11 mouse cellular contexts compared by ENCODE assay signal in the genomic region with DNA sequence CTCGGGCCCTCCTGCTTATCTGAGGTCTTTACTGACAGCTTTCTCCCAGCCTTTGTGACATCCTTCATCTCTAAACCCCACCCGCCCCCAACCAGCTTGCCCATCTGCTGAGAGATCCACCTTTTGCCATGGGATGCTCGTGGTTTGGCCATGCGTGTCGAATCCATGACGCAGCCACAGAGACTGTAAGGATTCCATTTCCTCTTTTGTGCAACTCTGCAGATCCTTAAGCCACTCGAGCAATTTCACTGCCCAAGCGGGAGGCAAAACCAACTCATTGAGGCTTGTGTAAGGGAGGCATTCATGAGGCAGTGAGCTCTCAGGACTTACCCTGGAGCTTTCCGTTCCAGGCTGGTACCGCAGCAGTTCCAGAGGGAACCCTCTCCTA. TPM values are rescaled to one million over a fixed set of nuclear protein-coding genes. Genes with fewer than 3 reads are reported as not detected.
DNase-seq lines count a peak whose midpoint lies in the region; ATAC-seq and TF ChIP-seq lines count a peak whose summit lies in the region.
"Had no signal": no experiment of that assay in that cellular context is flagged by ENCODE, and none has a peak within 500 bp of the region (broad histone marks: within the 10 kb centered on the region; RNA-seq: fewer than 3 reads in every experiment).

No protein-coding gene starts in this region.

- WGBS in forebrain, embryonic 11.5 days, result 55% methylated on average over 10 of the region's 10 CpGs
- 56% methylated on average over 10 of the region's 10 CpGs for WGBS in forebrain, embryonic 13.5 days
- 41% methylated on average over 10 of the region's 10 CpGs for WGBS in lung, postnatal 0 days
- 34% methylated on average over 10 of the region's 10 CpGs for WGBS in embryonic facial prominence, embryonic 13.5 days

- peaks cover 21% of the 10 kb centered on the region for H3K27me3 ChIP-seq in forebrain, embryonic 11.5 days (ENCODE audit: control insufficient read depth, insufficient read depth, low read length)
- H3K27me3 ChIP-seq in forebrain, embryonic 13.5 days, result peaks cover 70% of the 10 kb centered on the region
- H3K27me3 ChIP-seq in lung, postnatal 0 days (replicated peaks; ENCODE audit: insufficient read depth, low read length), result peaks cover 33% of the 10 kb centered on the region
- peaks cover 86% of the 10 kb centered on the region for H3K27me3 ChIP-seq in embryonic facial prominence, embryonic 13.5 days
- peaks cover 84% of the 10 kb centered on the region for H3K27me3 ChIP-seq in megakaryocyte, embryonic 14.5 days (replicated peaks)

- TF ChIP-seq EP300 in lung, postnatal 0 days (IDR thresholded peaks at IDR 0.05), result no peak

- H3K4me1 ChIP-seq in forebrain, embryonic 11.5 days (replicated peaks; ENCODE audit: control insufficient read depth, insufficient read depth, low read length), result peaks cover 6% of the 10 kb centered on the region; the same call in 1 of the 2 replicates
- H3K4me1 ChIP-seq in forebrain, embryonic 13.5 days, result peaks cover 8% of the 10 kb centered on the region; the same call in 1 of the 2 replicates
- H3K4me1 ChIP-seq in lung, postnatal 0 days (ENCODE audit: insufficient read depth, low read depth, low read length), result no peaks in the 10 kb centered on the region
- peaks cover 18% of the 10 kb centered on the region for H3K4me1 ChIP-seq in embryonic facial prominence, embryonic 13.5 days
- H3K4me1 ChIP-seq in megakaryocyte, embryonic 14.5 days, result peaks cover 34% of the 10 kb centered on the region

- ATAC-seq in forebrain, embryonic 11.5 days (replicated peaks; ENCODE audit: low FRiP score), result no peak
- no peak for ATAC-seq in forebrain, embryonic 13.5 days
- no peak for ATAC-seq in lung, postnatal 0 days
- no peak for ATAC-seq in embryonic facial prominence, embryonic 13.5 days (ENCODE audit: insufficient number of reproducible peaks, insufficient read depth, low FRiP score, low TSS enrichment, low read depth)
- ATAC-seq: hindbrain, postnatal 0 days had no signal

- no peak overlapping the region for H3K27ac ChIP-seq in forebrain, embryonic 11.5 days (ENCODE audit: low read depth, low read length)
- H3K27ac ChIP-seq in forebrain, embryonic 13.5 days, result no peak overlapping the region
- no peak overlapping the region for H3K27ac ChIP-seq in lung, postnatal 0 days (ENCODE audit: low read length)
- no peak overlapping the region for H3K27ac ChIP-seq in embryonic facial prominence, embryonic 13.5 days
- H3K27ac ChIP-seq: hindbrain, postnatal 0 days had no signal

- no peaks in the 10 kb centered on the region for H3K9me3 ChIP-seq in forebrain, embryonic 11.5 days (ENCODE audit: control insufficient read depth, low read length)
- no peaks in the 10 kb centered on the region for H3K9me3 ChIP-seq in forebrain, embryonic 13.5 days (replicated peaks)
- H3K9me3 ChIP-seq in lung, postnatal 0 days (ENCODE audit: low read length), result no peaks in the 10 kb centered on the region
- no peaks in the 10 kb centered on the region for H3K9me3 ChIP-seq in embryonic facial prominence, embryonic 13.5 days
- peaks cover 9% of the 10 kb centered on the region for H3K9me3 ChIP-seq in megakaryocyte, embryonic 14.5 days
- H3K9me3 ChIP-seq: G1E had no signal

- no peak for DNase-seq in forebrain, embryonic 11.5 days (ENCODE audit: low spot score)
- DNase-seq in lung, postnatal 0 days (ENCODE audit: low spot score), result peak; percentile 30
- DNase-seq in lung, postnatal 4 days, result no peak
- no peak for DNase-seq in ovary, postnatal 10 days (ENCODE audit: low spot score)
- DNase-seq in left cerebral cortex, adult 8-10 months (ENCODE audit: low spot score in 2 of 2), result no peak
- DNase-seq: midbrain, embryonic 14.5 days had no signal

- H3K9ac ChIP-seq in forebrain, embryonic 11.5 days (ENCODE audit: low read length), result peak overlapping the region; percentile 20; the same call in 1 of the 2 replicates
- no peak overlapping the region for H3K9ac ChIP-seq in forebrain, embryonic 13.5 days
- no peak overlapping the region for H3K9ac ChIP-seq in lung, postnatal 0 days (replicated peaks; ENCODE audit: low read depth)
- H3K9ac ChIP-seq in embryonic facial prominence, embryonic 13.5 days, result 0 out of 2 replicates have a peak overlapping the region, but pooled peaks have one; percentile 55

- no peak overlapping the region for H3K4me3 ChIP-seq in forebrain, embryonic 11.5 days (ENCODE audit: low read depth, low read length)
- H3K4me3 ChIP-seq in forebrain, embryonic 13.5 days, result no peak overlapping the region
- H3K4me3 ChIP-seq in lung, postnatal 0 days (ENCODE audit: low read depth, low read length), result no peak overlapping the region
- no peak overlapping the region for H3K4me3 ChIP-seq in embryonic facial prominence, embryonic 13.5 days
- peak overlapping the region; percentile 91 for H3K4me3 ChIP-seq in megakaryocyte, embryonic 14.5 days (replicated peaks)

- H3K36me3 ChIP-seq in forebrain, embryonic 11.5 days (ENCODE audit: control insufficient read depth, insufficient read depth, low read length), result no peaks in the 10 kb centered on the region
- H3K36me3 ChIP-seq in forebrain, embryonic 13.5 days (ENCODE audit: poor library complexity, severe bottlenecking), result no peaks in the 10 kb centered on the region
- no peaks in the 10 kb centered on the region for H3K36me3 ChIP-seq in lung, postnatal 0 days (ENCODE audit: insufficient read depth, low read length)
- H3K36me3 ChIP-seq in embryonic facial prominence, embryonic 13.5 days, result no peaks in the 10 kb centered on the region
- H3K36me3 ChIP-seq in megakaryocyte, embryonic 14.5 days (replicated peaks; ENCODE audit: low read length), result no peaks in the 10 kb centered on the region
- H3K36me3 ChIP-seq: G1E had no signal

- no peak for TF ChIP-seq CTCF in lung, postnatal 0 days (IDR thresholded peaks at IDR 0.05)

- H3K4me2 ChIP-seq in forebrain, embryonic 11.5 days (ENCODE audit: low read depth, low read length, severe bottlenecking), result no peak overlapping the region
- H3K4me2 ChIP-seq in forebrain, embryonic 13.5 days, result no peak overlapping the region
- no peak overlapping the region for H3K4me2 ChIP-seq in lung, postnatal 0 days (replicated peaks; ENCODE audit: low read depth, low read length)
- peak overlapping the region; percentile 60; the same call in 1 of the 2 replicates for H3K4me2 ChIP-seq in embryonic facial prominence, embryonic 13.5 days

RNA-seq across cellular contexts. Expression of a gene that starts 15.6 kb away (rescaled TPM):
- 0.49 and 0.53 TPM in 2 replicates for polyA plus RNA-seq in forebrain, embryonic 11.5 days (2014; fragmentation: Nextera tagmentation; extraction: Ambion mirVana)
- 0.35 and 0.57 TPM in 2 replicates for polyA plus RNA-seq in forebrain, embryonic 13.5 days (2015; fragmentation: Nextera tagmentation; extraction: Ambion mirVana)
- not detected in 2 replicates for polyA plus RNA-seq in lung, postnatal 0 days (2015; fragmentation: Nextera tagmentation; extraction: Ambion mirVana)
- not detected in 2 replicates for polyA plus RNA-seq in embryonic facial prominence, embryonic 13.5 days (2015; fragmentation: Nextera tagmentation; extraction: Ambion mirVana)
- not detected in 2 replicates for polyA plus RNA-seq in megakaryocyte, embryonic 14.5 days (2012; ENCODE audit: insufficient read depth, low replicate concordance)
- total RNA-seq in left cerebral cortex, adult 8-10 months (2022), result not detected
- polyA plus RNA-seq: G1E had no signal

RNA-seq across cellular contexts. Expression of a gene that starts 28.7 kb away (rescaled TPM):
- polyA plus RNA-seq in forebrain, embryonic 11.5 days (2014; fragmentation: Nextera tagmentation; extraction: Ambion mirVana), result 0.35 and 0.59 TPM in 2 replicates
- 0.33 and 0.36 TPM in 2 replicates for polyA plus RNA-seq in forebrain, embryonic 13.5 days (2015; fragmentation: Nextera tagmentation; extraction: Ambion mirVana)
- 0.04 and 0.10 TPM in 2 replicates for polyA plus RNA-seq in lung, postnatal 0 days (2015; fragmentation: Nextera tagmentation; extraction: Ambion mirVana)
- polyA plus RNA-seq in embryonic facial prominence, embryonic 13.5 days (2015; fragmentation: Nextera tagmentation; extraction: Ambion mirVana), result 0.04 and 0.28 TPM in 2 replicates
- 0.49 TPM in 1 of 2 replicates, not detected in the other for polyA plus RNA-seq in megakaryocyte, embryonic 14.5 days (2012; ENCODE audit: insufficient read depth, low replicate concordance)
- under 1 TPM in 3 of 4 experiments, not detected in 1; 0.08 to 0.21 (median 0.18) TPM for total RNA-seq in left cerebral cortex, adult 8-10 months (2022)

RNA-seq across cellular contexts. Expression of a gene that starts 51.1 kb away (rescaled TPM):
- polyA plus RNA-seq in forebrain, embryonic 11.5 days (2014; fragmentation: Nextera tagmentation; extraction: Ambion mirVana), result 34.9 and 37.1 TPM in 2 replicates
- polyA plus RNA-seq in forebrain, embryonic 13.5 days (2015; fragmentation: Nextera tagmentation; extraction: Ambion mirVana), result 27.5 and 30.8 TPM in 2 replicates
- polyA plus RNA-seq in lung, postnatal 0 days (2015; fragmentation: Nextera tagmentation; extraction: Ambion mirVana), result 12.9 TPM in 2 replicates
- 25.9 and 31.3 TPM in 2 replicates for polyA plus RNA-seq in embryonic facial prominence, embryonic 13.5 days (2015; fragmentation: Nextera tagmentation; extraction: Ambion mirVana)
- 81.2 and 149 TPM in 2 replicates for polyA plus RNA-seq in megakaryocyte, embryonic 14.5 days (2012; ENCODE audit: insufficient read depth, low replicate concordance)
- 10 to 100 TPM; 40.7 to 46.6 (median 44.7) TPM for total RNA-seq in left cerebral cortex, adult 8-10 months (2022)

Comparison
In these comparisons a context has a peak if more than half of its experiments do, and no peak if none do; other contexts are left out.
1. H3K9ac ChIP-seq: peak in forebrain, embryonic 11.5 days (single experiment) and embryonic facial prominence, embryonic 13.5 days (single experiment); none in forebrain, embryonic 13.5 days (single experiment) and lung, postnatal 0 days (single experiment).